Mouse (Mus musculus) right cerebral cortex, adult 2 months (tissue): Measurements from ENCODE around the gene Ap1m1.

Source experiments
- DNase-seq, 2 experiments: peaks; one replicate each; pipeline ENCODE4 v3.0.0; 2021 to 2022; ENCODE audit warnings: low spot score in 2 of 2

Ap1m1 gene

DNA sequence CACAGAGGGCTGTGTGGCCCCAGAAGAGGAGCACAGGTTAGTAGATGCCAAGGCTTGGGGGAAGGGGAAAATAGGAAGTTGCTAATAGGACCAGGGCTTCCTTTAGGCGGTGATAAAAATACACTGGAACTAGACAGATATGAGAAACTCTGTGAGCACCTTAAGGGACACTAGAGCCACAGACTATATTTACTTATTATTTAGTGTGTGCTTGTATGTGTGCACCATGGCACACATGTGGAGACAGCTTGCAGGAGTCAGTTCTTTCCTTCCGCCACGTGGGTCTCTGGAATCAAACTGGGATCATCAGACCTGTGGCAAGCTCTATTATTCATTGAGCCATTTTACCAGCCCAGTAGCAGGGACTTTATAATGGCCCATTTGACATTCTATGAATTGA, 55.3 kb downstream of the Ap1m1 start:
- DNase-seq, result no peak

DNA sequence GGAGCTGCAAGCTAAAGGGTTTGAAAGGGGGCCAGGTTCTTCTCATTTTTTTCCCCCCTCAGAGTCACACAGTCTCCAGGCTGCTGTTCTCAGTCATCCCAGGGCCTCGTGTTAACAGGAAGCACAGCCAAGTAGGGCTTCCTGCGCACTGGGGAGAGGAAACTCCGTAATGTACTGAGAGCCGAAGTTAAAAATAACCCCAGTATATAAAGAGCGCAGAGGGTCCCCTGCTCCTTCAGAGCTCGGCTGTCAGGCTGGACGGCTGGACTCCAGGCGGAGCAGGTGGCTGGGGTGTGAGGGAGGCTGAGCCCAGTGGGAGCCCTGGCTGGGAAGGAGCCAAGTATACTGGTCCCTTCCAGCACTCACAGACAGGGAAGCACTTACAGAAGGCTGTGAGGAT, 55.9 kb downstream of the Ap1m1 start:
- peak; percentile 55 to 61 for DNase-seq

DNA sequence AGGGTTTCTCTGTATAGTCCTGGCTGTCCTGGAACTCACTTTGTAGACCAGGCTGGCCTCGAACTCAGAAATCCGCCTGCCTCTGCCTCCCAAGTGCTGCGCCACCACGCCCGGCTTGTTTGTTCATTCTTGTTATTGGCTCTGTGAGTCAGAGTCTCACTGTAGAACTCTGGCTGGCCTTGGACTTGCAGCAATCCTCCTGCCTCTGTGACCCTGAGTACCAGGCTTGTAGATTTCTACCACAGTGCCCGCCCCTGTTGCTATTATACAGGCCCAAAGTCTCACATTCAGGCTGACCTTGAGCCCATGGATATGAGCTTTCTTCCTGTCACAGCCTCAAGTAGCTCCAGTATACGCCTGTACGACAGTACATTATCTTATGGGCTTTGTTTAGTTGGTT, 56.7 kb downstream of the Ap1m1 start:
- DNase-seq, result no peak

DNA sequence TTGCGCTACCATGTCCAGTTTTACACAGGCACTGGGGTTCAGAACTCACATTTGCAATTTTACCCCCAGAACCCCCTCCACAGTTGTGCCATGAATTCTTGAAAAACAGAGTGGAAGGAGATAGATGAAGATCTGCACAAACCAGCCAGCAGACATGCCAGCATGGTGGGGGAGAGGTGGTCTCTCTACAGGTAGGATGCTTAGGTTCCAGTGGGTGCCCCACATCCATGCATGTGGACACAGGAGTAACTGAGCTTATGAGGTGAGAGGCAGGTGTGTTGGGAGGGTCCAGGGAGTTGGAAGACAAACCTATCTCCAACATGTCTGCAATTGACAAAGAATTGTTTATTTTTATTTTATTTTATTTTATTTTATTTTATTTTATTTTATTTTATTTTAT, 59.1 kb downstream of the Ap1m1 start:
- no peak for DNase-seq

DNA sequence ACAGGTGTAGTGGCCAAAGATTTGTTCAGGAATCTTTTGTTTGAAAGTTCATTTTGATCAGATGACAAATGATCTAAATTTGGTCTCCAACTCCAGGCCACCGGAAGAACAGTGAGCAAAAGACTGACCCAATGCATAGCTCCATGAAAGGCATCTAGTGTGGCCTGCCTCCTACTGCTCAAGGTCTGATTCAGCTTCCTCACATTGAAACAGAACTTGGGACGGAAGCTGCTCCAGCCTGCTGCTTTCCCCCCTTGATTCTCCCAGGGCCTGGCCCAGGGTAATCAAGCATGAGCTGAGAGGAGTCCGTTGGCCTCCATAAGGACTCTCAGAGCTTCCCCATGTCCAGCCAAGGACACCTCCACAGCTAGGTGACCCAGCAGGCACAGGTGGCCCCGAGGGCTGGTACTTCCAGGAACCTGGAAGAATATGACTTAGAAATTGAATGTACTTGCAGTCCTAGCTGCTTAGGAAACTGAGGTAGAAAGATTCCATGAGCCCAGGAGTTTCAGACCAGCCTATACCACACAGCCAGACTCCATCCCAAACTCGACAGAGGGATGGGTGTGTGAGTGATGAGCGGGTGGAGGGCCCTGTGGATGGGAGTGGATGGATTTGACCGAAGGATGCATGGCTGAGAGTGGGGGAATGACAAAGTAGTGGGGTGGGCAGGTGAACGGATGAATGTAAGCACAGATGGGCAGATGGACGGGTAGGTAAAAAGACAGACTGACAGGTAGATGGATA, 61.0 kb downstream of the Ap1m1 start:
- DNase-seq, result no peak

DNA sequence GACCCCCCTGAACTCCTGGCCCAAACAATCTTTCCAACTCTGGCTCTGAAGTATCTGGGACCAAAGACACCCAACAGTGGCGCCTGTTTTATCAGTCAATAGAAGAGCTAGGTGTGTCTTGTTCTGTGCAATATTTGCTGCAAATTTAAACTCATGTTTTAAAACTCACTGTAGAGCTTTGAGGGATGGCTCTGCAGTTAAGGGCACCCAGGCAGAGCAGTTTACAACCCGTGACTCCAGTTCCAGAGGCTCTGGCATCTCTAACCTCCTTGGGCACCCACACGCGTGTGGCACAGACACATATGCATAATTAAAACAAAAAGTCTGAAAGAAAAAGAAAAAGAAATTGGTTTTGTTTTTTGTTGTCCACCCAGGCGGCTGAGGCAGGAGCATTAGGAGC, 61.7 kb downstream of the Ap1m1 start:
- DNase-seq, result no peak

DNA sequence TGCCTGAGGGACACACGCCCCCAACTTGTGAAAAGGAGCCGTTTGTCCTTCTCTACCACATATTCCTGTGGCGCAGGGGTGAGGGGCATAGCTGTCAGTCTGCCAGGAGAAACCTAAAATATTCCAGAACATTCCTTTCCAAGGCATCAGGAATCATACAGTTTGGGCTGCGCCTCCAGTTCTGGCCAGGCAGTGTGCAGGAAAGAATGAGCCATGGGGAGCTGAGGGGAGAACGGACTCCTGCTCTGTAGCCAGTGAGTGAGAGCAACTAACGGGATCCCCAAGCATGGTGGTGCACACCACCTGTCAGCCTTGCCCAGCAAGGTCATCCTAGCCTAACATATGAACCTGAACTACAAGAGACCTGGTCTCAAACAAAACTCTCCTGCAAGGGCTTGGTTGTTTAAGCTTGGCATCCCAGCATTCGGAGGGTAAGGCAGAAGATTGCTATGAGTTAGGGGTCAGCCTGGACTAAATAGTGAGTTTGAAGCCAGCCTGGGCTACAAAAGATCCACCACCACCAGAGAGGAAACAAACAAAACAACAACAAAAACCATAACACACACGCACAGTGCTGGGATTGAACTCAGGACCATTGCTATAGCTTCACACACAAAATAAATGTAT, 63.3 kb downstream of the Ap1m1 start:
- no peak for DNase-seq

DNA sequence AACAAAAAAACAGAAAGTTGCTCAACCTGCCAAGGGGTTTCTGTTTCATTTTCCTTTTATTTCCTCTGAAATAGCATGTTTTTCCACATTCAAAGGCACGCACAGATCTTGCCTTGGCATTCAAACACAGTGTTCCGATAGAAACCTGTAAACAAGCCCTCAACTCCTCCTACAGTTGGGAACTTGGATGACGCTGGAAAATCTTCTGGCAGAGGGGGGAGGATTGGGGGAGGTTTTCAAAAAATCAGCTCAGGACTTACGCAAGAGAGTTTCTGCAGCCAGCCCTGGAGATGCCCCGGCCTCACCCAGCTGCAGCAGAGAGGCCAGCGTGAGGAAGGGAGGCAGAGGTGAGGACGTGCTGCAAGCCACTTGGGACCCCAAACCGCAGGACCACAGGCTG, 63.8 kb downstream of the Ap1m1 start:
- DNase-seq, result peak in 1 of 2 experiments; percentile 49

DNA sequence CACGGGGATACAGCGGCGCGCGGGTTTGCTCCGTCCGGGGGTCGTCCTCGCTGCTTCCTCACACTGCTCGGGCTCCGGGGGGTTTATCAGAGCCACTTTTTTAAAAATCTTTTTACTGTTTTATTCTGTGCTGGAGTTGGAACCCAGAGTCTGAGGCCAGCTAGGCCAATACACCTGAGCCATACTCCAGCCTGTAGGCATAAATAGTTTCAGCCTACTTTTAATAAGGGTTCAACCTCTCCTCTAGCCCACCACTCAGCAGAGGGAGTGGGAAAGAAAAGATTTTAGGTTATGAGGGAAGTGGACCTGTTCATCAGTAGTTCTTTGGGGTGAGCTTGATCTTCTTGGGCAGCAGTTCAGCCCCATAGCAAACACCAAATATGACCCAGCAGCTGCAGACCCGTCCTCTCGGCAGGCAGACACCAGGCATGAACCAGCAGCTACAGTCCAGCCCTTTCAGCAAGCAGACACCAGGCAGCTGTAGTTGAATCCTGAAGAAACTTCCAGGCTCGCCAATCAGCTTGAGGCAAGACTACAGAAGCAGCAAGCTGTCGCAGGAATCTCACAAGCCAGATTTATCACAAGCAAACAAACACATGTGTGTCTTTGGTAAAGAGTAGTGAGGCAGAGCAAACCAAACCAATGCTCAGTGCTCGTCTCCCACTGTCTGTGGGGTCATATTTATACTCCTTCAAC, 65.5 kb downstream of the Ap1m1 start, which contains the start of gene Gm10282:
Gene Gm10282 (minus strand): TSS at position 51 of the 696 bp plus-strand sequence.
- DNase-seq, result no peak

DNA sequence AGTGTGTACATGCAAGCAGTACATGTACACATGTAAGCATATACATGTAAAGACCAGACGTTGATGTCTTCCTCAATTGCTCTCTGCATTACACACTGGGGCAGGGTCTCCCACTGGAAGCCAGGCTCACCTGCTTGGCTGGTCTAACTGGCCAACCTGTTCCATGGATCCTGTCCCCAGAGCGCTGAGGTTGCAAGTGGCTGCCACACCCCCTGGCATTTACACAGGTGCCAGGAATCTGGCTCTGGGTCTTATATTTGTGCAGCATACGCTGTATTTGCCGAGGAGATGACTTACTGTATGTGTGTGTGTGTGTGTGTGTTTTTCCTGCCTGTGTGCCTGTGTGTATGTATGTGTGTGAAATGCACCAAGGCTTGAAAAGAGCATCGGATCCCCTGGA, 67.1 kb downstream of the Ap1m1 start:
- no peak for DNase-seq
